Mouse (Mus musculus): ENCODE measurements around the gene Nif3l1. TPM values are rescaled to one million over a fixed set of nuclear protein-coding genes. Genes with fewer than 3 reads are reported as not detected.

Gene Nif3l1
- polyA plus RNA-seq, 1 experiment from 2014 or later: 40.0 TPM

GRCm38 (mm10) chr1:58416048-58416447 lies 28.9 kb upstream of the Nif3l1 start:
- Histone ChIP-seq H3K9ac (no peak overlapping the region), H3K4me3 (replicated peaks) (no peak overlapping the region), H3K27ac (no peak overlapping the region), H3K36me3 (peaks cover 69% of the 10 kb centered on the region), H3K4me1 (peaks cover 5% of the 10 kb centered on the region; the same call in 1 of the 2 replicates), H3K9me3 (no peaks in the 10 kb centered on the region), H3K4me2 (no peak overlapping the region), H3K27me3 (replicated peaks) (no peaks in the 10 kb centered on the region)
- 80% methylated on average over 2 of the region's 2 CpGs for WGBS
- no peak for ATAC-seq (ENCODE audit: insufficient read depth, low FRiP score, low read depth)

- H3K9ac ChIP-seq: no peak overlapping the region
- WGBS: 82% methylated on average over 10 of the region's 10 CpGs
- no peak overlapping the region for H3K4me2 ChIP-seq
- no peaks in the 10 kb centered on the region for H3K27me3 ChIP-seq (replicated peaks)
- H3K36me3 ChIP-seq: peaks cover 43% of the 10 kb centered on the region
- peaks cover 14% of the 10 kb centered on the region for H3K4me1 ChIP-seq
- no peak overlapping the region for H3K4me3 ChIP-seq (replicated peaks)
- no peak overlapping the region for H3K27ac ChIP-seq
- H3K9me3 ChIP-seq: no peaks in the 10 kb centered on the region
- ATAC-seq (ENCODE audit: insufficient read depth, low FRiP score, low read depth): no peak
These were observed 24.9 kb upstream of the Nif3l1 start for GRCm38 (mm10) chr1:58420032-58420431.

- peaks cover 39% of the 10 kb centered on the region for H3K36me3 ChIP-seq
- no peaks in the 10 kb centered on the region for H3K9me3 ChIP-seq
These were observed 24.0 kb upstream of the Nif3l1 start for GRCm38 (mm10) chr1:58420961-58421360.

GRCm38 (mm10) chr1:58422879-58423278 lies 22.1 kb upstream of the Nif3l1 start:
- Histone ChIP-seq H3K27ac (peak overlapping the region; percentile 98), H3K36me3 (peaks cover 28% of the 10 kb centered on the region), H3K27me3 (replicated peaks) (no peaks in the 10 kb centered on the region), H3K9ac (peak overlapping the region; percentile 100), H3K4me2 (peak overlapping the region; percentile 75), H3K9me3 (no peaks in the 10 kb centered on the region), H3K4me3 (replicated peaks) (peak overlapping the region; percentile 95), H3K4me1 (peaks cover 14% of the 10 kb centered on the region)
- WGBS: 5% methylated on average over 13 of the region's 13 CpGs
- peak; percentile 39; the same call in 1 of the 2 replicates for ATAC-seq (ENCODE audit: insufficient read depth, low FRiP score, low read depth)

More at GRCm38 (mm10) chr1:58420961-58421360, 24.0 kb upstream of the Nif3l1 start:
- Histone ChIP-seq H3K9ac (no peak overlapping the region), H3K4me3 (replicated peaks) (no peak overlapping the region), H3K4me2 (peak overlapping the region; percentile 75), H3K4me1 (peaks cover 14% of the 10 kb centered on the region), H3K27me3 (replicated peaks) (no peaks in the 10 kb centered on the region), H3K27ac (no peak overlapping the region)
- WGBS: 46% methylated on average over 7 of the region's 7 CpGs
- no peak for ATAC-seq (ENCODE audit: insufficient read depth, low FRiP score, low read depth)

GRCm38 (mm10) chr1:58423371-58424248 lies 21.3 kb upstream of the Nif3l1 start, which contains the start of gene Clk1:
Gene Clk1 (minus strand): TSS chr1:58424066.
- H3K27ac ChIP-seq: peak within 1 kb of the TSS; percentile 98
- under 1% methylated on average over 79 of the region's 79 CpGs for WGBS
- peak within 1 kb of the TSS; percentile 75 for H3K4me2 ChIP-seq
- ATAC-seq (ENCODE audit: insufficient read depth, low FRiP score, low read depth): peak; percentile 93
- H3K9me3 ChIP-seq: no peaks in the 10 kb centered on the region
- peaks cover 21% of the 10 kb centered on the region for H3K36me3 ChIP-seq
- peaks cover 14% of the 10 kb centered on the region for H3K4me1 ChIP-seq
- no peaks in the 10 kb centered on the region for H3K27me3 ChIP-seq (replicated peaks)
- H3K4me3 ChIP-seq (replicated peaks): peak within 1 kb of the TSS; percentile 95
- peak within 1 kb of the TSS; percentile 100 for H3K9ac ChIP-seq

- no peak overlapping the region for H3K4me2 ChIP-seq
- H3K9me3 ChIP-seq: no peaks in the 10 kb centered on the region
- H3K4me1 ChIP-seq: peaks cover 14% of the 10 kb centered on the region
- no peak for ATAC-seq (ENCODE audit: insufficient read depth, low FRiP score, low read depth)
- no peak overlapping the region for H3K4me3 ChIP-seq (replicated peaks)
- H3K9ac ChIP-seq: no peak overlapping the region
- no peaks in the 10 kb centered on the region for H3K27me3 ChIP-seq (replicated peaks)
- 82% methylated on average over 3 of the region's 3 CpGs for WGBS
- peaks cover 15% of the 10 kb centered on the region; the same call in 1 of the 2 replicates for H3K36me3 ChIP-seq
- H3K27ac ChIP-seq: no peak overlapping the region
These were observed 20.4 kb upstream of the Nif3l1 start for GRCm38 (mm10) chr1:58424551-58424950.

GRCm38 (mm10) chr1:58444691-58445090 lies 260 bp upstream of the Nif3l1 start:
- Histone ChIP-seq H3K4me1 (peaks cover 13% of the 10 kb centered on the region; the same call in 1 of the 2 replicates), H3K27me3 (replicated peaks) (no peaks in the 10 kb centered on the region), H3K9ac (peak overlapping the region; percentile 75), H3K36me3 (peaks cover 16% of the 10 kb centered on the region), H3K9me3 (no peaks in the 10 kb centered on the region), H3K27ac (peak overlapping the region; percentile 94), H3K4me2 (peak overlapping the region; percentile 68), H3K4me3 (replicated peaks) (peak overlapping the region; percentile 73)
- whole genome bisulfite sequencing: 7% methylated on average over 10 of the region's 10 CpGs
- ATAC-seq (ENCODE audit: insufficient read depth, low FRiP score, low read depth): no peak

GRCm38 (mm10) chr1:58445861-58446260 lies 910 bp downstream of the Nif3l1 start:
- 6% methylated on average over 11 of the region's 11 CpGs for WGBS
- H3K27me3 ChIP-seq (replicated peaks): no peaks in the 10 kb centered on the region
- H3K4me1 ChIP-seq: peaks cover 13% of the 10 kb centered on the region; the same call in 1 of the 2 replicates
- no peaks in the 10 kb centered on the region for H3K9me3 ChIP-seq
- ATAC-seq (ENCODE audit: insufficient read depth, low FRiP score, low read depth): no peak
- peak overlapping the region; percentile 71 for H3K9ac ChIP-seq
- H3K36me3 ChIP-seq: peaks cover 16% of the 10 kb centered on the region
- peak overlapping the region; percentile 94 for H3K27ac ChIP-seq
- peak overlapping the region; percentile 68 for H3K4me2 ChIP-seq
- H3K4me3 ChIP-seq (replicated peaks): peak overlapping the region; percentile 73

GRCm38 (mm10) chr1:58447766-58448165 lies 2.8 kb downstream of the Nif3l1 start:
- H3K27me3 ChIP-seq (replicated peaks): no peaks in the 10 kb centered on the region
- WGBS: 94% methylated on average over 7 of the region's 7 CpGs
- H3K9ac ChIP-seq: no peak overlapping the region
- H3K4me1 ChIP-seq: peaks cover 13% of the 10 kb centered on the region; the same call in 1 of the 2 replicates
- no peak for ATAC-seq (ENCODE audit: insufficient read depth, low FRiP score, low read depth)
- no peak overlapping the region for H3K4me2 ChIP-seq
- H3K4me3 ChIP-seq (replicated peaks): no peak overlapping the region
- H3K9me3 ChIP-seq: no peaks in the 10 kb centered on the region
- H3K36me3 ChIP-seq: peaks cover 19% of the 10 kb centered on the region
- H3K27ac ChIP-seq: no peak overlapping the region

- no peak overlapping the region for H3K4me3 ChIP-seq (replicated peaks)
- no peaks in the 10 kb centered on the region for H3K27me3 ChIP-seq (replicated peaks)
- peaks cover 13% of the 10 kb centered on the region; the same call in 1 of the 2 replicates for H3K4me1 ChIP-seq
- no peaks in the 10 kb centered on the region for H3K9me3 ChIP-seq
- peaks cover 25% of the 10 kb centered on the region for H3K36me3 ChIP-seq
- H3K4me2 ChIP-seq: no peak overlapping the region
- ATAC-seq (ENCODE audit: insufficient read depth, low FRiP score, low read depth): no peak
- no peak overlapping the region for H3K9ac ChIP-seq
- WGBS: 79% methylated on average over 7 of the region's 7 CpGs
- no peak overlapping the region for H3K27ac ChIP-seq
These were observed 3.4 kb downstream of the Nif3l1 start for GRCm38 (mm10) chr1:58448396-58448795.

GRCm38 (mm10) chr1:58454316-58454715 lies 9.4 kb downstream of the Nif3l1 start:
- Histone ChIP-seq H3K9ac (no peak overlapping the region), H3K27ac (no peak overlapping the region), H3K36me3 (peaks cover 54% of the 10 kb centered on the region), H3K4me1 (no peaks in the 10 kb centered on the region), H3K4me3 (replicated peaks) (no peak overlapping the region), H3K27me3 (replicated peaks) (no peaks in the 10 kb centered on the region), H3K4me2 (no peak overlapping the region), H3K9me3 (no peaks in the 10 kb centered on the region)
- WGBS: 84% methylated on average over 6 of the region's 6 CpGs
- no peak for ATAC-seq (ENCODE audit: insufficient read depth, low FRiP score, low read depth)

- Histone ChIP-seq H3K27ac (no peak overlapping the region), H3K4me3 (replicated peaks) (no peak overlapping the region), H3K27me3 (replicated peaks) (no peaks in the 10 kb centered on the region), H3K36me3 (peaks cover 48% of the 10 kb centered on the region), H3K4me2 (no peak overlapping the region), H3K9ac (no peak overlapping the region), H3K4me1 (no peaks in the 10 kb centered on the region), H3K9me3 (no peaks in the 10 kb centered on the region)
- ATAC-seq (ENCODE audit: insufficient read depth, low FRiP score, low read depth): no peak
- WGBS: 81% methylated on average over 5 of the region's 5 CpGs
These were observed 13.2 kb downstream of the Nif3l1 start for GRCm38 (mm10) chr1:58458175-58458574.

All from stomach, embryonic 15.5 days (tissue).